Mouse (Mus musculus): ENCODE measurements at regions not wholly inside any gene's neighbourhood (a gene's known extent, or its start where the extent isn't known, plus 50 kb on each side); places are given as distances from the start of the nearest gene placed in this dataset.

DNA sequence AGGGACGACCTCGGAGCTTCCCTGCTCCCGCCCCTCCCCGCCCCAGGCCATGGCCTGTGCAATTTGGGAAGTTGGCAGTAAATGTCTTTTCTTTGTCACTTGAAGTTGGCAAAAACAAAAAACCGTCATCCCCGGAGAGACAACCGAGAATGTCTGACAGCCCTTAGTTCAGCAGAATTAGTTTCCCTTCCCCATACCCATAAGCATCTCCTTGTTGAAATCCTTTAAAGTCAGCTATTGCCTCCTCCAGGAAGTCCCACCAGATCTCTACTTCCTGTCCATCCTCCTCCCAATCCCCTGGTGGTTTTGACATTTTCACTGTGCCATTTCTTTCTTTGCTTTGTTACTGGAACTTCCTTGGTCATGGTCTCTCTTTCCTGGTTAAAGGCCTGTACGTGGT lies 54.8 kb downstream of the Foxb1 start:
- DNase-seq (ENCODE audit: low read depth, low spot score): no peak

DNA sequence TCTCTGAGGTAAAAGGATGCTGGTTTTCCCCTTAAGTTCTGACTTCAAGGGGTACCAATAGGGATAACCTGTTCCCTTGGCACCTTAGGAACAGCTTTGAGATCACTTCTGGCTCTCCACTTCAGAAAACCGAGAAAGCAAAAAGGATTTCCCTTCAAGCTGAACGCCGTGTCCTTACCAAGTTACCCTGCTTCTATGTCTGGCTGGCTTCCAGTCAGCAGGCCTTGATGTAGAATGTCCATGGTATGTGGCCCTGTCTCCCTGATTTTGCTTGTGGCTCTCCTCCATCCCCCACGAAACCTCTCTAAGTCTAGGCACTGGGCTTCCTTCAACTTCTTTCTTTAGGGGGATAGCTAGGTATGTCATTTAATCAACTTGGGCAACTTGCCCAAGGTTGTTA lies 55.7 kb downstream of the Foxb1 start:
- DNase-seq (ENCODE audit: low read depth, low spot score): no peak

DNA sequence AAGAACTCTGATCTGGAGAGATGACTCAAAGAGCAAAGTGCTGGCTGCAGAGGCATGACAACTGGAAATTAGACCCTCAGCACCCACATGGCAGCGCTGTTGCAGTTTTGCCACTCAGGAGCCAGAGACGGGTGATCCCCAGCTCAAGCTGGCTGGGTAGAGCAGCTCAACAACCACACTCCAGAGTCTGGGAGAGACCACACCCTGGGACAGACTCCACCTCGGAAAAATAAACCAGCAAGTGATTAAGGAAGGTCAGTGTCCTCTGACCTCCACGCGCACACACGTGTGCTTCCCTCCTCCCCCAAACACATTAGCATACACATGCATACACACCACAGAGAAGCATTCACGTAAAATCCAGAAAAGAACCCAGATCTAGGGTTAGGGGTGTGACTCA lies 57.0 kb downstream of the Foxb1 start:
- DNase-seq (ENCODE audit: low read depth, low spot score): no peak

DNA sequence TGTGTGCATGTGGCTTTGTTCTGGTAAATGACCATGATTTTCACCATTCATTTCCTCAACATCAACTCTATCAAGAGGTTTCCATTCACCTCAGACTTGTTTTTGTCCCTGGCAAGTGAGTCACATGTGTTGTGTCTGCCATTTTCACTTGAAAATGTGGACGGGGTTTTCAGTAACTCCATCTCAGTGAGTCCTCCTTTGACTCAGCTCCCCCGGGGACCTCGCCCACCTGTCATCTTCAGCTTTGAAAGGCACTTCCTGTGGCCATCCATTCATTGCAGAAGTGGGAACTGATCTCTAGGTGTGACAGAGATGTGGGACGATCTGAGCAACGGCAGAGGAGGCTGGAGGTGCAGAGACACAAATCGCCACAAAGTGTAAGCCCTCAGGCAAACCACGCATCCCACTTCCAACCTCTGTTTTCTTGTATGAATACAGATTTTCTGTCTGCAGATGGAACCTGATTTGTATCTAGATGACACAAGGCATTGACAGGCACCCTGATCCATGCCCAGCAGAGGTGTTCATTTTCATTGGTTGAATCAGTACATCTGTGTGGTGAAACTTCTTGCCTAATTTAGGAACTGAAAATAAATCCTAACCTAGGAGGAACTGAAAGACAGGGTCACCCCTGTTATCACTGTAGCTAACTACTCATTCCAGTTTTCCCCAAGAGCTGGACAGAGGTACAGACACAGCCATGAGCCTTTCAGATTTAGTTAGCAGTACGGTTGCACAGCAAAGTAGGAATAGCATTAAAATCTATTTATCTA lies 58.4 kb downstream of the Foxb1 start:
- DNase-seq (ENCODE audit: low read depth, low spot score): no peak

DNA sequence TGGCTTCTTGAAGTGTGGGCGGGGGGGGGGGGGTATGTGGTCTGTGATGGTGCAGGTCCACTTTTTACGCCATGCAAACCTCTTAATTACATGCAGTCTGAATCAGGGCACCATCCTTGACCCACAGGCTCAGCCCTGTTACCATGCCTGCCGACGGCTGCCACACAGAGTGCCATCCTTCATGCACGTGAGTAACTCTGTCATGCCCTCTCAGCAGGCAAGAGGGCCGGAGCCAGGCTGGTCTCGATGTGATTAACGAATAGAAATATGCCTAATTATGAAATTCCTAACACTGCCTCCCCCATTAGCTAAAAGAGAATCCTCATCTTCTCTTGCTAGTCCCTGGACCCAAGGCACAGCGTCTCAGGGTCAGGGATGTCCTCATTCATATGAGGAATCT lies 60.0 kb downstream of the Foxb1 start:
- no peak for DNase-seq (ENCODE audit: low read depth, low spot score)

DNA sequence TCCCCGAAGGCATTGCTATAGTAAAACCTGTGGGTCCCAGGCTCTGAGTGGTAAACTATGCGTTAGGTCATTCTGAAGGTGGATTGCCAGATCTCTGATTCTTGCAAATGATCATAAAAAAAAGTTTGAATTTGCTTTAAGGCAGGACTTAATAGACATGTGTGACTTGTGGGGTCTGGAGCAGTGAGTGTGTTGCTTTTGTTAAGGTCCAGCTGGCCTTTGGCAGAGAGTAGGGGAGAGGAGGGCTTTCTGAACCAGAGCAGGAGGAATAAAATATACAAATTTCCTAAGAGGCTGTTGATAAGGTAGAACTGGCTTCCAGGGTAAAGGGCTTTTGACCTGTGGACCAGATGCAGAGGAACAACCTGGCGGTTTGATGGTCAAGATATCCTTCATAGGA lies 69.0 kb downstream of the Foxb1 start:
- no peak for DNase-seq (ENCODE audit: low read depth, low spot score)

DNA sequence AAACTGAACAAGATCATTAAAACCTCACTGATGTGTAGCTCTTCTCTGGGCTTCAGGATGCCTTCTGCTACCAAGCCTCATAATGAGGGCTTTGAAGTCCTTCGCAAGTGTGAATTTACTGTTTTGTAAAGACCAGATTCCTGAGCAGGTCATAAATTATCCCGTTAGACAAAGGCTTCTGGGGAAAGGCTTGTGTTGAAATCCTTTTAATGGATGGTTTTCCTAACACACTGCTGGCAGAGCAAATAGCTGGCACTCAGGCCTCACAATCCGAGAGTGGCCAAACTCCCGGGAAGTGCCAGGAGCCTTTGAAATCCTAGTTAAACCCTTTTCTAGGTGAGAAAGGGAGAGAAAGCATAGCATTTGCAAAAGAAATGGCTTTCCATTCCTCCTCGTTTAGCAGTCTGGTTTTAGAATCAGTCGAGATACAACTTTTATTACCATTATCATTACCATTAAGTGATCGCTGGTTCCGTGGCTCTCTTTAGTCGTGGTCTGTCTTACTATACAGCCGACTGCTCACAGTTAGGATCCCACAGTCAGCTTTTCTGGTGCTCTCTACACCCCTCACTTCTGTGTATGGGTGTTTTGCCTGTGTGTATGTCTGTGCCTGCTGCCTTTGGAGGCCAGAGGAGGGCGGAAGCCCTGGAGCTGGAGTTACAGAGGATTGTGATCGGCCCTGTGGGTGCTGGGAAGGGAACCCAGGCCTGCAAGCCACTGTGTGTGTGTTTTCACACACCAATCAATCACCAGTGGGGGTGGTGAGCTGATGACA lies 73.2 kb downstream of the Foxb1 start:
- DNase-seq (ENCODE audit: low read depth, low spot score): no peak

DNA sequence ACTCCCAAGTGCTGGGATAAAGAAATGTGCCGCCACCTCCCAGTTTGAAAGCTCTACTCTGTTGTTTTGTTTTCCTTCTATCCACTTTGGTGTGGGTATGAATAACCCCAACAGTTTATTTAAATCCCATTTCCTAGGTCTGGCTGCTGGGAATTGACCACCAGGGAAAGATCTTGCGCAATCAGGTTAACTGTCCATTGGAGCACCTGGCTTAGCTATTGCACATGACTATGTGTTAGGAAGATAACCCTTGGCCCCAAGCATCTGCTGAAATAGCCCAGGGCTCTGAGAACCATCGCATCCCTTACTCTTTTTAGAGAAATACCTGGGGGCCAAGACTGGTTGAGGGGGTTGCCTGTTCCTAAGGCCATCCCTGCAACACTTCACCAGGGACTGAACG lies 74.0 kb downstream of the Foxb1 start:
- DNase-seq (ENCODE audit: low read depth, low spot score): no peak

DNA sequence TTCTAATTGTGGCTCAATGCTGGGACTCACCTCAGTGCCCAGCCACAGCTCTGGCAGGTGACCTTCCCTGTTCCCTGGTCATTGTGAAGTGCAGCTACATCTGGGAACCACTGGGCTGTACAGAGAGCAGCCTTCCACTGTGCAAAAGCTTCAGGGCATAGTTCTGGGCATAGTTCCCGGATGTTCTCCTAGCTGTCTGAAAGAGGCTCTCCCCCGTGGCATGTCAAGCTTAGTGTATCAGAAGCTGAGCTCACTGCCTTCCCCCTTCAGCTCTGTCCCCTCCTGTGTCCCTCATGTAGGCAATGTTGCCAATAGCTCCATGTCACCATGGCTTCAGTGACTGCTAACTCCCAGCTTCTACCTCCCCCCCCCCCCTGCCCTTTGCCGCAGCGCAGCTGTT lies 75.1 kb downstream of the Foxb1 start:
- DNase-seq (ENCODE audit: low read depth, low spot score): peak; percentile 3

DNA sequence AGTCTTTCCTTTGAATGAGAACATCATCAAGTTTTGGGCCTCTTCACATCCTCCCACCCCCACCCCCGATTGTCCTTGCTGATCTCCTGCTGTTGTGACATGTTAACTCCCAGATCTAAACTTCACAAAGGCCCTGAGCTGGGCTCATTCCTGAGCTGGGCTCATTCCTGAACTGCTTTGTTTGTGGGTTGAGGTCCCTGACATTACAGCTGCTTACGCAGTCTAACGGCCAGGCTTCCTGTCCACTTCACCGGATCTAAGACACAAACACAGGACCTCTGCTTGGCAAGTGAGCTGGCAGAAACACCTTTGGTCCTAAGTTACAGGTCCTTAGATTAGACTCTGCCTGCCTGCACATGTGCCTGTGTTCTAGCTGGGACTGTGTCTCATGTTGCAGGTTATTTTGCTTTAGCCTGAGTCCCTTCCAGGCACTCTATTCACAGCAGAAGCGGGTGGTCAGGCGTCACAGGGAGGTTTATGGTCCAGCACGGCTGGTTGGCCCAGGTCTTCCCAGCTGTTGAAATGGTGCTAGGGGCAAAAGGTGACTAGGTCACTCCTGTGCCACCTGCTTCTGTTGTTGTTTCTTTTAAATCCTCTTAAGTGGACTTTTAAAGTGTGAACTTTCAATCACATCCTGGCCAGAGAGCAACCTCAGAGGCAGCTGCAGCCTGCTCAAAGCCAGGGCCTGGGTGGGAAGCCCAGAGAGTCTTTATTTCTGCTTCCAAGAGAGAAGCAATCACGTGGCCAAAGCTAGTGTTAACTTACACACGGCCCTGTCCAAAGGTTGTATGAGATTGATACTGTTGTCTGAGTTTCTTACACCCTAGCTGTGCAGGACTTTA lies 79.1 kb downstream of the Foxb1 start:
- DNase-seq (ENCODE audit: low read depth, low spot score): no peak

DNA sequence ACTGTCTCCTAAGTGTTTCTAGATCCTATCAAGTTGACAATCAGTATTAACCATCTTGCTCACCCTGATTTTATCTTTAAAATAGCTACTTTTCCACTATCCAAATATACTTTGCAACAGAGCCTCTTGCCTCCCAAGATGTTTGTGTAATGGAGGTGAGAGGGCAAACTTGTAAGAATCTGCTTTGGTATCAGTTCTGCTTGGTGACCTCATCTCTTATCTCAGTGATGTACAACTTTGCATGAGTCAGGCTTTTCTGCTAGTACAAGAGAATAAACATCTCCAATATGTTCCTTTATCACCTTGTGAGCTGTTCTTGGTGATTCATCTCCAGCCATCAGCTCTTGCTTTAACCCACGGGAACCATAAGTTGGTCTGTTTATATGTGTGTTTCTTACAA lies 82.1 kb downstream of the Foxb1 start:
- DNase-seq (ENCODE audit: low read depth, low spot score): peak; percentile 2

DNA sequence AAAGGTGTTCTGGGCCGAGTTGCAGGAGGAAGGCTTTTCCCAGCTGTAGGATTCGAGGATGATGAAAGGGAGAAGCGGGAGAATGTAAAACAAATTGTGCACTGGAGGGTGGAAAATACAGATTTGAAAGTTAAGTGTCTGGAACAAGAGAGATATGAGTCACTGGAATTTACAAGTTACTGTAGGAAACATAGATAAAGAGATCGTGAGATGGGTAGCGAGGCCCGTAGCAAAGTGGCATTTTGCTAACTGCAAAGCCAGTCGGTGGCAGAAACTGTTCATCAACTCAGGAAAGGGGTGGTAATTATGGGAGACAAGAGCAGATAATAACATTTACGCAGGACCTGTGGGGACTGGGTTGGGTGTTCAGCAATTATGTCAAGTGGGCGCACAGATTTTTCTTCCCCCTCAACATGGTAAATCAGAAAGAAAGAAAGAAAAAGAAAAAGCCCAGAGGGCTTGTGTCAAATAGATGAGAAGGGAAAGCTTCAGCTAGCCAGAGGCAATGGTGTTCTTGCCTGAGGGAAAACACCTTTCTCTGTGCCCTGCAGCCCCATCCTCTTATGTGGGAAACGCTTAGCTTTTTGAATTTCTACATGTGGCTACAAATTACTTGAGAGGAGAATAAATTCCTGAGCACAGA lies 87.2 kb downstream of the Foxb1 start:
- no peak for DNase-seq (ENCODE audit: low read depth, low spot score)

DNA sequence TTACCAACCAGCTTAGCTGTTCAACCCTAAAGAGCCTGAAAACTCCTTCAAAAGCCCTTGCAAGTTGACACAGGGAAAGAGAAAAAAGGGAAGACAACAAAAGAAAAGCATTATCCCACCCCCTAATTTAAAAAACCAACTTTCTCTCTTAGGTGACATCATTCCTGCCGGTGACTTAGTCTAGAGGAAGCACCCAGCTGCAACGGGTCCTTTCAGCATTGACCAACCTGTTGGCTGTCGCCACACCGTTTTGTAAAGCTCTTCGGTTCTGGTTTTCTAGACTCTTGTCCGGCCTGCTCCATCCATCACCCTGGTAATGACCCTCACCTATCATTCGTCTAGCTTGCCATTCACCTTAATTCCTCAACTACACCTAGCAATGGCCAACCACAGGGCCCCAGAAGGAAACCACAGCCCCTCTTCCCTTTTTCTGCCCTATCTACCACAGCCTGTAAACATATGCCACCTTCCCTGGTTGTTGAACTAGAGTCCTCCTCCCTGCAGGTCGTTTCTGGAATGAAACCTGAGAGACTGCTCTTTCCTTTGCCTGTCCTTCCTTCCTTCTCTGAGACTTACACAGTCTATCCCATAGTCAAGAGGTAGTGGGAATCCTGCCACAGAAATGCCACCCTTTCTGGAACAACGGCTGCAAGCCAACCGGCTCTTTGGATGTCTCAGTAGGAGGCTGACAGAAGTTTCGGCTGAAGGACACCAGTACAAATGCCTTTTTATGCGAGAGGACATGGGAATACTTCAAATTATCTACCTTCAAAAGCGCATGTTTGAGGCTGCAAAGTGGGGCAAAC lies 87.9 kb downstream of the Foxb1 start:
- DNase-seq (ENCODE audit: low read depth, low spot score): no peak

DNA sequence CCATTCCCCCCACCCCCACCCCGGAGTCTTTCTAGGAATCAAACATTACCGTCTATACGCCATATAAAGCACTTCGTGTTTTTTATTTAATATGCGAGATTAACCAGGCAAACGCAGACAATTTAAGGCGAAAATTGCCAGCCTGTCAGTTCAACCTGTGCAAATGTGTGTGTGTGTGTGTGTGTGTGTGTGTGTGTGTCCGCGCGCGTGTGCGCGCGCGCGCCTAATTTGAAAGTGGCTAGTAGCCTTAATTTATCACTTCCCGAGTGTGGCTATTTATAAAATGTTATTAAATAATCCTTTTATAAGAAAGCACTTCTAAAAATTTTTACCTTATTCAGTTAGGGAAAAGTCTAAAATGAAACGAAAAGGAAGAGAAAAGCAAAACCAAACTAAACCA lies 89.5 kb downstream of the Foxb1 start:
- DNase-seq (ENCODE audit: low read depth, low spot score): no peak

DNA sequence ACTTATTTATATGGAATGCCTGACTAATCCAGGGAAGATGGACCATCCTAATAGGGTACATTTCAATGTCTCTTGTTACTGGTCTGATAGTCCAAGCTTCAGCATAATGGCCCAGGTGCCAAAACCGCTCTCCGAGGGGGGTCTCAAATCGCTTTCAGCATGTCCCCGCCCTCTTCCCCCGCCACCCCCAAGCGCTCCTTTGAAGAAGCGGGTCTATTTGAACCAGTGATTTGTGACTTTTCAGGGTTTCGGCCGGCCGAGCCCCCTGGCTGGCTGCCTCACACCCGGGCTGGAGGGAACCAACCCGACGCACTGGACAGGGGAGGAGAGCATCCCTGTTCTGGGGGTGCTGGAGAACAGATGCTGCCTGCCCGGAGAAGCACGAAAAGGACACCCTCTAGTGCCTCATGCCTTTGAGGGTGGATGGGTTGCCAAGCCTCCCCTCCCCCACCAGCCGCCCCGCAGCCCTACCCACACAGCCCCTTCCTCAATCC lies 90.1 kb downstream of the Foxb1 start:
- no peak for DNase-seq (ENCODE audit: low read depth, low spot score)

DNA sequence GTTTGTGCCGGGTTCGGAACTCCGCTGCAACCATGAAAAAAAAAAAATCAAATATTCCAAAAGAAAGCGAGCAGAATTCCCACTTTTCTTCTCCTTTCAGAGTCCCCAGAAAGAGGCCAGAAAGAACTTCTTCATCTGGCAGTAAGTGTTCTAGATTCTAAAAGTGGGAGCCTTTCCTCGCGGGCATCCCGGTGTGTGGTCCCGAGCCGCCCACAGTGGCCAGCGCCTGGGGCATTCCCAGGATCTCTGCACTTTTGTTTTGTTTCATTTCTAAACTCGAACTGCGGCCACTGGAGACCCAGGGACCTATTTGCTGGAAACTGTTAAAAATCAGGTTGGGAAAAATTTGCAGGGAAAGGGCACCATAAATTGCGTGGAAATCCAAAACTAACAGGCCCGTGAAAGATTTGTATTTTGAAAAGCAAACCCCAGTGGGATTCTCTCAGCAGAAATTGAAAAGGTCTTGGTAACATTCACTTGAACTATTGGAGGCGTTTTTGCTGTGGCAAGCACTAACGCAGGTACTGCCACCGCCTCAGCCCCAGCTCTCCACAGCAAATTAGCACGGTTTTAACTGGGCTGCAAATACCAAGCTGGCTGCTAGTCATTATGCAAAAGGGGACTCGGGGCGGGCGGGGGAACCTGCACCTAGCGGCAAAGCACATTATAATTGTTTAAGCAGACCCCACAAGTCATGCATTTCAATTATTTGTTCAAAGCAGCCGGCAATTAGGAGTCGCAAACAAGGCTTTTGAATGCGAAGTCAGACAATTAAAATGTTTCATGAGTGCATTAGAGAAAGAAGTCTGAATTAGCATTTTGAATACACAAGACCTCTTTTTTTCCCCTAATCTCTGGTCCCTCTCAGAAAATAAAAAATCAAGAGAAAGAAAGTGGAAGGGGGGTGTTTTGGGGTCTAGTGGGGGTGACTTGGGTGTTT lies 90.9 kb downstream of the Foxb1 start:
- DNase-seq (ENCODE audit: low read depth, low spot score): no peak

DNA sequence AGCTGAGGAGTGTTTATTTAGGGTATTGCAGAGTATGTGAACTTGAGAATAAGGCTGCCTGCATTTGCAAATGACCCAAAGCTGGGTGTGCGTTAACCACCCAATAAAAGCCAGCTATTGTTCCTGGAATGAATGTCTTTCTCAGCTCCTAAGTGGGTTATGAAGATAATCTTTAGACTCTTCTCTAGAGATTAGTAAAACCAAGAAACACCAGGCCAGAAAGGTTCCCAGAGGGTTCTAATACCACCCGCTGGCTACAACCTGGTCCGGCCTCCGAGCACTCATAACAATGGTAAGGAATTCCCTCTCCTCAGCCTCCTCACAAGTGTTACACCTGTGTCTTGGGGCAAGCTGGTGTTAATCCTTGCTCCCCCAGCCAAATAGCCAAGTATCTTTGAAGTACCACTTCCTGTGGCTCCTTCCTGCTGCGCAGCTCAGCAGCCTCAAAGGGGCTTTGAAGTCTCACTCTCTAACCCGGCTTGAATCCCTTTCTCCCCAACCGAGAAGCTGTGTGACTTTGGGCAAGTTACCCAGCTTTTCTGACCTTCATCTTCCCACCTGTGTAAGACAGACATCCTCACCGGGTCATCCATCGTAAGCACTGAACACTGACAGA lies 92.2 kb downstream of the Foxb1 start:
- DNase-seq (ENCODE audit: low read depth, low spot score): no peak

DNA sequence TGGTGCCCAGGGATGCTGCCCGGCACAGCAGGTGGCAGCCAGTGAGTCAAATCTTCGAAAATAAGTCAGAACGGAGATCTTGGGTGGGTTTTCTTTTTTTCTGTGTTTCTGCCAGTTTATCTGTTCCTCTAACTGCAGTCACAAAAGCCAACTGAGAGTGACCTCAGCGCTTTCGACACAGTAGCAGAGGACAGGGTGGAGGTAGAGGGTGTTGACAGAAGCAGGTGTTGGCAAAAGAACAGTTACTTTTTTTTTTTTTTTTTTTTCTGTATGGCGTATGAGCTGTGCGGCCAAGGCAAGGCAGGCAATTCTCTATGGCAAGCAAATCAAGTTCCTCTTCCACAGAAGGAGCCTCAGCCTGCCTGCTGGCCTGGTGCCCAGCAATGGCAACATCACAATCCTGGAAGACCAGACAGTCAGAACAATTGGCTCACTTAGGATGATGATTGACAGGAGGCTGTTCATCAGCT lies 93.6 kb downstream of the Foxb1 start:
- DNase-seq (ENCODE audit: low read depth, low spot score): no peak

DNA sequence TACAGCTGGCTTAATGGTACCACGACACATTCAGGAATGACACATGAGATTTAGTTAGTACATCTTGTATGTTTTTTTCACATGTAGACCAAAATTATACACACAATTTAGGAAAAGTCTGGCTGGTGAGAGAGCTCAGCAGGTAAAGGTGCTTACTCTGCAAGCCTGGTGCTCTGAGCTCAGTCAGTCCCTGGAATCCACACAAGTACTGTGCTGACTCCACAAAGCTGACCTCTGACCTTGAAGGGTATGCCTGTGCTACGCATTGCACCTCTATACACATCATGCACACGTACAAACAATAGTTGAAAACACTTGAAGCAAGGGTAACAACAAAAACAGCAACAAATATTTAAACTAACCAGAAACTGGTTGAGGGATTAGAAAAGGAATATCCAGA lies 96.5 kb downstream of the Foxb1 start:
- no peak for DNase-seq (ENCODE audit: low read depth, low spot score)
